Mouse (Mus musculus): ENCODE measurements around the gene Teddm2. TPM values are rescaled to one million over a fixed set of nuclear protein-coding genes. Genes with fewer than 3 reads are reported as not detected.

Teddm2 gene
- total RNA-seq (2012; rRNA removed), result 0.07 and 0.08 TPM in 2 replicates
- under 1 TPM in 1 of 2 experiments, not detected in 1; 0.22 TPM for polyA plus RNA-seq (2012; ENCODE audit: insufficient read depth in 1 of 2, insufficient read length in 2 of 2, low read depth in 1 of 2, low replicate concordance in 2 of 2, missing spikeins in 1 of 2)

DNA sequence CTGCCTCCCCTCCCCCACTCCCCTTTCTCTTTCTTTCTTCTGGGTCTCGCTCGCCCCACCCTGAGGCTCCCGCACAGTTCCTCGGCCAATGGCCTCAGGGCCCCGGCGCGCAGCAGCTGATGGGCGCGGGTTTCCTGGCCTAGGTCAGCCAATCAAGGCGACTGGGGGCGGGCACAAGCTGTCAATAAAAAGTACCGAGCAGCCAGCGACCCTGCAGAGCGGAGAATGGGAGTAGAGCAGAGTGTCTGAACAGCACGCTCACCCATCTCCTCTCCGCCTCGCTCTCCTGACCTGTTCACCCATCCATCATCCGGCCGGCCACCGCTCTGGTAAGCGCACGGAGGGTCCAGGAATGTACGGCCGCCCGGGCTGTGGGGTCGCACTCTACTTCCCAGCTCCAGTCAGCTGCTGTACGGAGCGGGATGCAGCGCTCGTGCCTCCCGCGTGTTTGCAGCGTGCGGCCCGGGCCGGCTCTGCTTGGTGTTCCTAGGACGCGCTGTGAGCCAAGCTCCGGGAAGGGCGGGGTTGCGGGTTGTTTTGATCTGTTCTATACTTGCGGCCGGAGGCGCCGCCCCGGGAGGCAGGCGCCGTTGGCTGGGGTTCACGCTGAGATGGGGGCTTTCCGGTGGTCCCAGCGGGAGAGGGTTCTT is at the start of gene Teddm2, which contains the start of gene Glul:
TSS of gene Teddm2 (minus strand) at position 498 of the 650 bp plus-strand sequence.
TSS of gene Glul (plus strand) at position 214 of the 650 bp plus-strand sequence.
- Histone ChIP-seq H3K9ac (ENCODE audit: control insufficient read depth, low read depth, low read length, poor library complexity, severe bottlenecking) (peak within 1 kb of the TSS; percentile 84), H3K27ac (ENCODE audit: control insufficient read depth, low read depth, low read length) (peak within 1 kb of the TSS; percentile 45), H3K9me3 (replicated peaks; ENCODE audit: insufficient read depth, low read length) (no peaks in the 10 kb centered on the region), H3K79me2 (ENCODE audit: control insufficient read depth, insufficient read depth, low read length, poor library complexity) (peaks cover 15% of the 10 kb centered on the region), H3K4me3 (ENCODE audit: control insufficient read depth in 1 of 2, insufficient read depth in 1 of 2, low read depth in 2 of 2, low read length in 2 of 2) (peak within 1 kb of the TSS; percentile 69 to 83), H3K36me3 (ENCODE audit: control insufficient read depth in 1 of 2, insufficient read depth in 2 of 2, low read length in 2 of 2) (peaks cover 5 to 6% of the 10 kb centered on the region in 2 experiments; a peak in 3 of 4 replicates), H3K4me1 (ENCODE audit: control insufficient read depth in 1 of 2, insufficient read depth in 2 of 2, low read length in 2 of 2) (peaks cover 0 to 10% of the 10 kb centered on the region in 2 experiments; a peak in 2 of 4 replicates), H3K27me3 (ENCODE audit: control insufficient read depth in 1 of 2, insufficient read depth in 2 of 2, low read length in 2 of 2) (no peaks in the 10 kb centered on the region)
- peak; percentile 95 for DNase-seq (ENCODE audit: low read depth, low spot score)
- TF ChIP-seq ZMIZ1 (IDR thresholded peaks at IDR 0.05; ENCODE audit: low read depth, low read length) (peak; percentile 99), MEF2A (IDR thresholded peaks at IDR 0.05; ENCODE audit: extremely low read depth, insufficient replicate concordance, low read depth, low read length, poor library complexity, severe bottlenecking) (no peak), TCF12 (IDR thresholded peaks at IDR 0.05; ENCODE audit: low read depth, low read length) (peak; percentile 60), MXI1 (IDR thresholded peaks at IDR 0.05; ENCODE audit: low read depth, low read length) (peak; percentile 71), ZKSCAN1 (IDR thresholded peaks at IDR 0.05; ENCODE audit: low read depth, low read length) (no peak), ELF1 (IDR thresholded peaks at IDR 0.05; ENCODE audit: low read depth, low read length) (peak; percentile 38; the same call in 1 of the 2 replicates), ZC3H11A (IDR thresholded peaks at IDR 0.05; ENCODE audit: low read depth, low read length) (no peak), E2F4 (IDR thresholded peaks at IDR 0.05; ENCODE audit: borderline replicate concordance, low read depth, low read length) (no peak), MYC (IDR thresholded peaks at IDR 0.05; ENCODE audit: low read depth, low read length) (no peak), TBP (IDR thresholded peaks at IDR 0.05; ENCODE audit: low read depth, low read length) (peak; percentile 97), CTCF (IDR thresholded peaks at IDR 0.05 in 2 of 3, conservative IDR thresholded peaks at IDR 0.05 in 1 of 3; ENCODE audit: control insufficient read depth in 1 of 3, insufficient read depth in 1 of 3, low read depth in 2 of 3, low read length in 3 of 3, poor library complexity in 1 of 3, severe bottlenecking in 1 of 3) (no peak), NRF1 (IDR thresholded peaks at IDR 0.05; ENCODE audit: insufficient read depth, low read depth, low read length, poor library complexity, severe bottlenecking) (peak; percentile 39; the same call in 1 of the 2 replicates), CHD1 (IDR thresholded peaks at IDR 0.05; ENCODE audit: low read depth, low read length) (no peak), KAT2A (conservative IDR thresholded peaks at IDR 0.05; ENCODE audit: low read depth, low read length) (no peak), TAL1 (IDR thresholded peaks at IDR 0.05; ENCODE audit: low read length) (no peak), SIN3A (IDR thresholded peaks at IDR 0.05; ENCODE audit: low read length) (no peak), POLR2A (IDR thresholded peaks at IDR 0.05; ENCODE audit: control insufficient read depth in 1 of 2, insufficient read depth in 1 of 2, low read depth in 1 of 2, low read length in 2 of 2, poor library complexity in 1 of 2) (peak; percentile 98 to 99), CHD2 (IDR thresholded peaks at IDR 0.05; ENCODE audit: low read length) (peak; percentile 69), MAZ (IDR thresholded peaks at IDR 0.05; ENCODE audit: low read depth, low read length) (peak; percentile 65; the same call in 1 of the 2 replicates), MAFK (IDR thresholded peaks at IDR 0.05; ENCODE audit: borderline replicate concordance, low read depth, low read length) (no peak), GATA1 (IDR thresholded peaks at IDR 0.05; ENCODE audit: low read depth, low read length) (no peak), UBTF (IDR thresholded peaks at IDR 0.05; ENCODE audit: borderline replicate concordance, insufficient read depth, low read depth, low read length) (no peak), SMC3 (IDR thresholded peaks at IDR 0.05; ENCODE audit: low read depth, low read length) (0 out of 2 replicates have a peak, but pooled peaks have one; percentile 9), ETS1 (IDR thresholded peaks at IDR 0.05; ENCODE audit: low read depth, low read length) (peak; percentile 44; the same call in 1 of the 2 replicates), POLR2AphosphoS5 (IDR thresholded peaks at IDR 0.05; ENCODE audit: borderline replicate concordance, low read depth, low read length) (peak; percentile 99), MAX (IDR thresholded peaks at IDR 0.05; ENCODE audit: low read length) (no peak; the same call in 1 of the 2 replicates), EP300 (IDR thresholded peaks at IDR 0.05; ENCODE audit: low read depth in 1 of 2, low read length in 2 of 2) (no peak), USF1 (IDR thresholded peaks at IDR 0.05; ENCODE audit: low read depth, low read length) (peak; percentile 37; the same call in 1 of the 2 replicates), RAD21 (IDR thresholded peaks at IDR 0.05; ENCODE audit: low read depth, low read length) (no peak), RCOR1 (IDR thresholded peaks at IDR 0.05; ENCODE audit: low read depth, low read length) (no peak), ZNF384 (IDR thresholded peaks at IDR 0.05; ENCODE audit: low read depth, low read length) (no peak), HCFC1 (IDR thresholded peaks at IDR 0.05; ENCODE audit: low read depth, low read length) (peak; percentile 52; the same call in 1 of the 2 replicates), POLR2AphosphoS2 (IDR thresholded peaks at IDR 0.05; ENCODE audit: low read length) (peak; percentile 97), NELFE (IDR thresholded peaks at IDR 0.05; ENCODE audit: low read depth, low read length) (peak; percentile 96), MYB (IDR thresholded peaks at IDR 0.05; ENCODE audit: low read depth, low read length) (no peak)

Data from MEL (cell line).